Mouse (Mus musculus) adrenal gland, postnatal 14 days (tissue): ENCODE data around the gene Gm8127. TPM values are rescaled to one million over a fixed set of nuclear protein-coding genes. Genes with fewer than 3 reads are reported as not detected.

Experiments
- total RNA-seq: library from RNA; stranded (reverse); gene quantifications from 2 replicates; pipeline ENCODE4 v1.2.3, GENCODE M21; 2021

Gm8127 gene
- total RNA-seq, 1 experiment from 2014 or later: not detected

Other genes with a start within 250 kb of the Gm8127 start
- gene Gm8094, start 217.2 kb downstream of the Gm8127 start, total RNA-seq: not detected in 2 replicates
- not detected in 2 replicates for gene Gm8104, start 193.2 kb downstream of the Gm8127 start, total RNA-seq
- gene Gm7233, start 114.0 kb downstream of the Gm8127 start, total RNA-seq: not detected in 2 replicates
- gene Gm8122, start 58.5 kb downstream of the Gm8127 start, total RNA-seq: not detected in 2 replicates
- gene Gm8126, start 35.2 kb downstream of the Gm8127 start, total RNA-seq: not detected in 2 replicates
- gene Gm9732, start 18.8 kb downstream of the Gm8127 start, total RNA-seq: not detected in 2 replicates
- gene 1700001F09Rik, start 54.0 kb upstream of the Gm8127 start, total RNA-seq: not detected in 2 replicates
- not detected in 2 replicates for gene Gm8138, start 122.5 kb upstream of the Gm8127 start, total RNA-seq
- not detected in 2 replicates for gene Gm5799, start 249.7 kb upstream of the Gm8127 start, total RNA-seq